Mouse (Mus musculus) adrenal gland, postnatal 14 days (tissue): ENCODE data around the gene Elmo1. TPM values are rescaled to one million over a fixed set of nuclear protein-coding genes. Genes with fewer than 3 reads are reported as not detected.

Experiments used
- DNase-seq: peaks from one replicate; pipeline ENCODE4 v3.0.0; 2021; ENCODE audit warnings: mixed read lengths
- total RNA-seq: library from RNA; stranded (reverse); gene quantifications from 2 replicates; pipeline ENCODE4 v1.2.3, GENCODE M21; 2021

The Elmo1 gene
- total RNA-seq, 1 experiment from 2014 or later, result 19.2 TPM

GRCm38 (mm10) chr13:20386462-20387141, 296.2 kb downstream of the Elmo1 start:
- DNase-seq, result peak; percentile 42

GRCm38 (mm10) chr13:20392824-20393598, 302.6 kb downstream of the Elmo1 start:
- no peak for DNase-seq

- DNase-seq, result no peak
These were observed 307.3 kb downstream of the Elmo1 start for GRCm38 (mm10) chr13:20397744-20398143.

GRCm38 (mm10) chr13:20398311-20398710, 307.9 kb downstream of the Elmo1 start:
- DNase-seq, result peak; percentile 37

GRCm38 (mm10) chr13:20404530-20404929, 314.1 kb downstream of the Elmo1 start:
- DNase-seq, result no peak

GRCm38 (mm10) chr13:20406470-20407213, 316.2 kb downstream of the Elmo1 start:
- DNase-seq, result no peak

GRCm38 (mm10) chr13:20410306-20411101, 320.1 kb downstream of the Elmo1 start:
- DNase-seq, result no peak

GRCm38 (mm10) chr13:20416691-20417660, 326.6 kb downstream of the Elmo1 start:
- DNase-seq, result no peak

- DNase-seq, result no peak
These were observed 340.6 kb downstream of the Elmo1 start for GRCm38 (mm10) chr13:20430998-20431397.

GRCm38 (mm10) chr13:20433221-20433858, 342.9 kb downstream of the Elmo1 start:
- peak; percentile 43 for DNase-seq

GRCm38 (mm10) chr13:20434071-20434470, 343.7 kb downstream of the Elmo1 start:
- DNase-seq, result no peak

GRCm38 (mm10) chr13:20439488-20439887, 349.1 kb downstream of the Elmo1 start:
- DNase-seq, result no peak

- DNase-seq, result no peak
These were observed 360.5 kb downstream of the Elmo1 start for GRCm38 (mm10) chr13:20450831-20451353.

- no peak for DNase-seq
These were observed 364.0 kb downstream of the Elmo1 start for GRCm38 (mm10) chr13:20454357-20454756.

- DNase-seq, result no peak
These were observed 369.7 kb downstream of the Elmo1 start for GRCm38 (mm10) chr13:20460096-20460495.

- no peak for DNase-seq
These were observed 371.2 kb downstream of the Elmo1 start for GRCm38 (mm10) chr13:20461616-20462015.

GRCm38 (mm10) chr13:20464161-20464560, 373.8 kb downstream of the Elmo1 start:
- DNase-seq, result no peak

GRCm38 (mm10) chr13:20467381-20467780, 377.0 kb downstream of the Elmo1 start:
- no peak for DNase-seq

GRCm38 (mm10) chr13:20471732-20472131, 381.3 kb downstream of the Elmo1 start:
- peak; percentile 72 for DNase-seq

GRCm38 (mm10) chr13:20472301-20472831, 382.0 kb downstream of the Elmo1 start:
- no peak for DNase-seq
